Mouse (Mus musculus) limb, embryonic 14.5 days (tissue): Measurements from ENCODE around the gene Gm5136. TPM values are rescaled to one million over a fixed set of nuclear protein-coding genes. Genes with fewer than 3 reads are reported as not detected.

Source experiments
- ATAC-seq: fragments of 200-750 bp; cut with Nextera tagmentation; 2 replicates; pipeline ENCODE4 v1.8.0; 2017; ENCODE audit warnings: low read depth, moderate number of reproducible peaks, moderate TSS enrichment; ENCODE audit not compliant: low FRiP score
- DNase-seq: peaks from one replicate; pipeline ENCODE4 v3.0.0-alpha.2; 2015; ENCODE audit warnings: low spot score
- H3K27ac ChIP-seq: fragments of 300-500 bp; sonication (generic); replicated peaks from 2 replicates; pipeline ENCODE4 v1.5.1; 2014; ENCODE audit warnings: low read depth, mild to moderate bottlenecking, low read length, moderate library complexity, mixed read lengths
- H3K27me3 ChIP-seq: fragments of 300-500 bp; sonication (generic); 2 replicates; pipeline ENCODE4 v1.6.1; 2014; ENCODE audit warnings: low read length, mixed read lengths; ENCODE audit not compliant: control insufficient read depth, insufficient read depth
- H3K36me3 ChIP-seq: fragments of 300-500 bp; sonication (generic); 2 replicates; pipeline ENCODE4 v1.6.1; 2014; ENCODE audit warnings: mild to moderate bottlenecking, low read length, moderate library complexity, mixed read lengths; ENCODE audit not compliant: control insufficient read depth, insufficient read depth
- H3K4me1 ChIP-seq: fragments of 300-500 bp; sonication (generic); 2 replicates; pipeline ENCODE4 v1.6.1; 2014; ENCODE audit warnings: antibody characterized with exemption, low read length, mixed read lengths; ENCODE audit not compliant: control insufficient read depth, insufficient read depth
- H3K4me2 ChIP-seq: fragments of 300-500 bp; sonication (generic); replicated peaks from 2 replicates; pipeline ENCODE4 v1.6.1; 2014; ENCODE audit warnings: low read depth, mild to moderate bottlenecking, low read length, moderate library complexity; ENCODE audit not compliant: severe bottlenecking
- H3K4me3 ChIP-seq: fragments of 300-500 bp; sonication (generic); replicated peaks from 2 replicates; pipeline ENCODE4 v1.5.1; 2014; ENCODE audit warnings: low read length
- H3K9ac ChIP-seq: fragments of 300-500 bp; sonication (generic); 2 replicates; pipeline ENCODE4 v1.6.1; 2014; ENCODE audit warnings: mild to moderate bottlenecking, low read depth, low read length, moderate library complexity; ENCODE audit not compliant: severe bottlenecking
- H3K9me3 ChIP-seq: fragments of 300-500 bp; sonication (generic); 2 replicates; pipeline ENCODE4 v1.6.1; 2016; ENCODE audit warnings: low read length; ENCODE audit not compliant: control insufficient read depth
- POLR2A ChIP-seq: fragments of 200-500 bp; IDR thresholded peaks from 2 replicates; pipeline ENCODE4 v1.8.0; 2012; ENCODE audit warnings: inconsistent platforms, mild to moderate bottlenecking, moderate library complexity, borderline replicate concordance; ENCODE audit not compliant: insufficient read depth, insufficient read length; ENCODE audit errors: extremely low read depth
- WGBS: fragments of 180-500 bp; shearing (Covaris S2); extraction: QIAGEN DNeasy Blood & Tissue Kit; methylation state at CpG from one replicate; pipeline ENCODE4 v1.1.7; 2014; 5-methylcytosine and 5-hydroxymethylcytosine counted together
- polyA plus RNA-seq, 2 experiments: library from polyadenylated mRNA; depleted of rRNA in 1 of 2; stranded (reverse) in 1 of 2; unstranded in 1 of 2; fragments of >200 nt; fragmentation: Nextera tagmentation in 1 of 2; extraction: Ambion mirVana in 1 of 2; gene quantifications; 2 replicates each; pipeline versions ENCODE4 v1.2.1 to v1.2.3; 2012 to 2014

Gene Gm5136
- polyA plus RNA-seq, 2 experiments = not detected

GRCm38 (mm10) chr10:108649174-108649573, 50.8 kb downstream of the Gm5136 start:
- Histone ChIP-seq H3K36me3 (no peaks in the 10 kb centered on the region), H3K9me3 (no peaks in the 10 kb centered on the region), H3K9ac (no peak overlapping the region), H3K4me2 (no peak overlapping the region), H3K4me1 (no peaks in the 10 kb centered on the region), H3K27ac (no peak overlapping the region), H3K27me3 (no peaks in the 10 kb centered on the region), H3K4me3 (no peak overlapping the region)
- WGBS = 59% methylated on average over 7 of the region's 7 CpGs
- no peak for DNase-seq
- no peak for ATAC-seq
- TF ChIP-seq POLR2A = no peak
